Mouse (Mus musculus) thymus, adult 2 months (tissue): Measurements from ENCODE around the gene Rnf222.

Experiments
- CTCF ChIP-seq: fragments of 200-500 bp; IDR thresholded peaks from 2 replicates; pipeline ENCODE4 v1.5.1; 2012; ENCODE audit warnings: mild to moderate bottlenecking, control low read depth, low read length, moderate library complexity, borderline replicate concordance; ENCODE audit not compliant: control insufficient read depth, poor library complexity, insufficient read depth; ENCODE audit errors: extremely low read depth
- POLR2A ChIP-seq: fragments of 200-500 bp; IDR thresholded peaks from 2 replicates; pipeline ENCODE4 v1.6.1; 2012; ENCODE audit warnings: mild to moderate bottlenecking, low read length, control low read depth, moderate library complexity; ENCODE audit not compliant: control insufficient read depth, poor library complexity, insufficient read depth; ENCODE audit errors: extremely low read depth

GRCm38 (mm10) chr11:68901351-68902046 is 13.1 kb downstream of the Rnf222 start, which contains the start of gene Rpl26:
- TF ChIP-seq CTCF (peak; percentile 96), POLR2A (peak; percentile 82)
